Mouse (Mus musculus): ENCODE results near the gene Ppm1l. TPM values are rescaled to one million over a fixed set of nuclear protein-coding genes. Genes with fewer than 3 reads are reported as not detected.

Ppm1l gene
- total and polyA plus RNA-seq, 3 experiments: not detected

DNA sequence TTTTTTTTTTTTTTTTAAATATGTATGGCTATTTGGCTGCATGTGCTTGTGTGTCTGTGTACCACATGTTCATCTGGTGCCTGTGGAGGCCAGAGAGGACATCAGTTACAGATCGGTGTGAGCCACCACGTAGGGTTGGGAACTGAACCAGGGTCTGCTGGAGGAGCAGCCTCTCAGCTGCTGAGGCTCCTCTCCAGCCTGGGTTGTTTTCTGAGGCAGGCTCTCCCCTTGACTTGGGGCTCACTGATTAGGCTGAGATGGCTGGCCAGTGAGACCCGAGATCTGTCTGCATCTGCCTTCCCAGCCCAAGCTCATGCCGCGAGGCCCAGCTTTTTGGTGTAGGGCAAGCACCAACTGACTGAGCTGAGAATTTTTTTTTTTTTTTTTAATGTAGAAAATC lies 57.9 kb downstream of the Ppm1l start:
- H3K27ac ChIP-seq (ENCODE audit: control insufficient read depth, low read depth, low read length): no peak overlapping the region
- no peaks in the 10 kb centered on the region for H3K4me1 ChIP-seq (ENCODE audit: control insufficient read depth in 1 of 2, insufficient read depth in 2 of 2, low read length in 2 of 2)
- DNase-seq (ENCODE audit: low read depth, low spot score): no peak
- no peaks in the 10 kb centered on the region for H3K27me3 ChIP-seq (ENCODE audit: control insufficient read depth in 1 of 2, insufficient read depth in 2 of 2, low read length in 2 of 2)
- H3K4me3 ChIP-seq (ENCODE audit: control insufficient read depth in 1 of 2, insufficient read depth in 1 of 2, low read depth in 2 of 2, low read length in 2 of 2): no peak overlapping the region
- H3K36me3 ChIP-seq (ENCODE audit: control insufficient read depth in 1 of 2, insufficient read depth in 2 of 2, low read length in 2 of 2): no peaks in the 10 kb centered on the region
- no peaks in the 10 kb centered on the region for H3K79me2 ChIP-seq (ENCODE audit: control insufficient read depth, insufficient read depth, low read length, poor library complexity)
- TF ChIP-seq ZMIZ1 (IDR thresholded peaks at IDR 0.05; ENCODE audit: low read depth, low read length): no peak
- TF ChIP-seq RAD21 (IDR thresholded peaks at IDR 0.05; ENCODE audit: low read depth, low read length): no peak
- no peak for TF ChIP-seq SIN3A (IDR thresholded peaks at IDR 0.05; ENCODE audit: low read length)
- TF ChIP-seq USF2 (IDR thresholded peaks at IDR 0.05; ENCODE audit: borderline replicate concordance in 1 of 2, insufficient read depth in 1 of 2, low read depth in 1 of 2, low read length in 2 of 2): no peak
- TF ChIP-seq CHD1 (IDR thresholded peaks at IDR 0.05; ENCODE audit: low read depth, low read length): no peak
- no peak for TF ChIP-seq JUND (IDR thresholded peaks at IDR 0.05; ENCODE audit: low read depth, low read length)
- no peak for TF ChIP-seq MEF2A (IDR thresholded peaks at IDR 0.05; ENCODE audit: extremely low read depth, insufficient replicate concordance, low read depth, low read length, poor library complexity, severe bottlenecking)
- no peak for TF ChIP-seq KAT2A (conservative IDR thresholded peaks at IDR 0.05; ENCODE audit: low read depth, low read length)
- no peak for TF ChIP-seq ELF1 (IDR thresholded peaks at IDR 0.05; ENCODE audit: low read depth, low read length)
- TF ChIP-seq TCF12 (IDR thresholded peaks at IDR 0.05; ENCODE audit: low read depth, low read length): no peak
- TF ChIP-seq TBP (IDR thresholded peaks at IDR 0.05; ENCODE audit: low read depth, low read length): no peak
- H3K9ac ChIP-seq (ENCODE audit: control insufficient read depth, low read depth, low read length, poor library complexity, severe bottlenecking): no peak overlapping the region
- no peaks in the 10 kb centered on the region for H3K9me3 ChIP-seq (replicated peaks; ENCODE audit: insufficient read depth, low read length)

DNA sequence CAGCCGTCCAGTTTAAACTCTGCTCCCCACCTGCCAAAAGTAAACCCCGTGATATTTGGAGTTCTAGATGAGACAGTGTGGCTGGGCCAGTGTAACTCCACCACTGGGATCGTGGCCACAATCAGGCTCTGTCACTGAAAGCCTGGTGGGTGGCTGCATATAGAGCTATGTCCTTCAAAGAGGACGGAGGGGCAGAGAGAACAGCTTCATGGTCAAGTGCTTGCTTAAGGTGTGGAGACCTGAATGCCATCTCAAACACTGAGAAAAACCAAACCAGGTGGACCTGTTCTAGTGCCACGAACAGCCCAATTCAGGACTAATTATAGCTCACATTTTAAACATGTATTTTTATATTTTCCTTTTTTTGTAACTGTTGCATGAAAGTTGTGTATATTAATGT lies 58.3 kb downstream of the Ppm1l start:
- Histone ChIP-seq H3K4me3 (ENCODE audit: control insufficient read depth in 1 of 2, insufficient read depth in 1 of 2, low read depth in 2 of 2, low read length in 2 of 2) (no peak overlapping the region), H3K4me1 (ENCODE audit: control insufficient read depth in 1 of 2, insufficient read depth in 2 of 2, low read length in 2 of 2) (no peaks in the 10 kb centered on the region)
- TF ChIP-seq TBP (IDR thresholded peaks at IDR 0.05; ENCODE audit: low read depth, low read length) (no peak), ZMIZ1 (IDR thresholded peaks at IDR 0.05; ENCODE audit: low read depth, low read length) (no peak), SIN3A (IDR thresholded peaks at IDR 0.05; ENCODE audit: low read length) (no peak), MYB (IDR thresholded peaks at IDR 0.05; ENCODE audit: low read depth, low read length) (no peak), ZKSCAN1 (IDR thresholded peaks at IDR 0.05; ENCODE audit: low read depth, low read length) (no peak), RCOR1 (IDR thresholded peaks at IDR 0.05; ENCODE audit: low read depth, low read length) (no peak), RAD21 (IDR thresholded peaks at IDR 0.05; ENCODE audit: low read depth, low read length) (no peak), NELFE (IDR thresholded peaks at IDR 0.05; ENCODE audit: low read depth, low read length) (no peak), CHD1 (IDR thresholded peaks at IDR 0.05; ENCODE audit: low read depth, low read length) (no peak), MAZ (IDR thresholded peaks at IDR 0.05; ENCODE audit: low read depth, low read length) (no peak), KAT2A (conservative IDR thresholded peaks at IDR 0.05; ENCODE audit: low read depth, low read length) (no peak), E2F4 (IDR thresholded peaks at IDR 0.05; ENCODE audit: borderline replicate concordance, low read depth, low read length) (no peak), GATA1 (IDR thresholded peaks at IDR 0.05; ENCODE audit: low read depth, low read length) (no peak), TAL1 (IDR thresholded peaks at IDR 0.05; ENCODE audit: low read length) (no peak), GABPA (IDR thresholded peaks at IDR 0.05; ENCODE audit: low read depth, low read length) (no peak), ETS1 (IDR thresholded peaks at IDR 0.05; ENCODE audit: low read depth, low read length) (no peak), POLR2AphosphoS2 (IDR thresholded peaks at IDR 0.05; ENCODE audit: low read length) (no peak), ELF1 (IDR thresholded peaks at IDR 0.05; ENCODE audit: low read depth, low read length) (no peak), NRF1 (IDR thresholded peaks at IDR 0.05; ENCODE audit: insufficient read depth, low read depth, low read length, poor library complexity, severe bottlenecking) (no peak), CTCF (IDR thresholded peaks at IDR 0.05 in 2 of 3, conservative IDR thresholded peaks at IDR 0.05 in 1 of 3; ENCODE audit: control insufficient read depth in 1 of 3, insufficient read depth in 1 of 3, low read depth in 2 of 3, low read length in 3 of 3, poor library complexity in 1 of 3, severe bottlenecking in 1 of 3) (no peak)

More for the DNA sequence above, 58.3 kb downstream of the Ppm1l start:
- Histone ChIP-seq H3K9me3 (replicated peaks; ENCODE audit: insufficient read depth, low read length) (no peaks in the 10 kb centered on the region), H3K36me3 (ENCODE audit: control insufficient read depth in 1 of 2, insufficient read depth in 2 of 2, low read length in 2 of 2) (no peaks in the 10 kb centered on the region), H3K27ac (ENCODE audit: control insufficient read depth, low read depth, low read length) (no peak overlapping the region), H3K79me2 (ENCODE audit: control insufficient read depth, insufficient read depth, low read length, poor library complexity) (no peaks in the 10 kb centered on the region), H3K9ac (ENCODE audit: control insufficient read depth, low read depth, low read length, poor library complexity, severe bottlenecking) (no peak overlapping the region), H3K27me3 (ENCODE audit: control insufficient read depth in 1 of 2, insufficient read depth in 2 of 2, low read length in 2 of 2) (no peaks in the 10 kb centered on the region)
- no peak for DNase-seq (ENCODE audit: low read depth, low spot score)
